Mouse (Mus musculus) MEL (cell line): ENCODE measurements around the gene Smarcc2.

Source experiments
- CTCF ChIP-seq, 3 experiments: IDR thresholded peaks in 2 of 3; conservative IDR thresholded peaks in 1 of 3; 2 replicates each; pipeline ENCODE4 v1.5.1; 2011 to 2012; ENCODE audit warnings: low read length in 3 of 3, low read depth in 2 of 3, mild to moderate bottlenecking in 2 of 3, improper control_type of control experiment in 1 of 3, inconsistent platforms in 1 of 3, mixed read lengths in 1 of 3, moderate library complexity in 1 of 3; ENCODE audit not compliant: control insufficient read depth in 1 of 3, insufficient read depth in 1 of 3, poor library complexity in 1 of 3, severe bottlenecking in 1 of 3
- ELF1 ChIP-seq: IDR thresholded peaks from 2 replicates; pipeline ENCODE4 v1.6.1; 2014; ENCODE audit warnings: low read depth, mild to moderate bottlenecking, inconsistent platforms, low read length, improper control_type of control experiment, moderate library complexity
- JUND ChIP-seq: IDR thresholded peaks from 2 replicates; pipeline ENCODE4 v1.6.1; 2011; ENCODE audit warnings: low read depth, mild to moderate bottlenecking, improper control_type of control experiment, low read length
- KAT2A ChIP-seq: conservative IDR thresholded peaks from 2 replicates; pipeline ENCODE4 v1.6.1; 2012; ENCODE audit warnings: low read depth, low read length, improper control_type of control experiment, inconsistent platforms
- POLR2A ChIP-seq, 2 experiments: IDR thresholded peaks; 2 replicates each; pipeline ENCODE4 v1.6.1; 2011 to 2012; ENCODE audit warnings: low read length in 2 of 2, mild to moderate bottlenecking in 2 of 2, control low read depth in 1 of 2, improper control_type of control experiment in 1 of 2, low read depth in 1 of 2, moderate library complexity in 1 of 2; ENCODE audit not compliant: control insufficient read depth in 1 of 2, insufficient read depth in 1 of 2, poor library complexity in 1 of 2
- POLR2AphosphoS2 ChIP-seq: IDR thresholded peaks from 2 replicates; pipeline ENCODE4 v1.6.1; 2011; ENCODE audit warnings: low read length, improper control_type of control experiment
- RCOR1 ChIP-seq: IDR thresholded peaks from 2 replicates; pipeline ENCODE4 v1.6.1; 2012; ENCODE audit warnings: low read depth, mild to moderate bottlenecking, inconsistent platforms, low read length, improper control_type of control experiment
- SIN3A ChIP-seq: IDR thresholded peaks from 2 replicates; pipeline ENCODE4 v1.6.1; 2012; ENCODE audit warnings: low read length, improper control_type of control experiment, inconsistent platforms
- TAL1 ChIP-seq: IDR thresholded peaks from 2 replicates; pipeline ENCODE4 v1.6.1; 2012; ENCODE audit warnings: mild to moderate bottlenecking, inconsistent platforms, low read length, moderate library complexity, mixed read lengths

DNA sequence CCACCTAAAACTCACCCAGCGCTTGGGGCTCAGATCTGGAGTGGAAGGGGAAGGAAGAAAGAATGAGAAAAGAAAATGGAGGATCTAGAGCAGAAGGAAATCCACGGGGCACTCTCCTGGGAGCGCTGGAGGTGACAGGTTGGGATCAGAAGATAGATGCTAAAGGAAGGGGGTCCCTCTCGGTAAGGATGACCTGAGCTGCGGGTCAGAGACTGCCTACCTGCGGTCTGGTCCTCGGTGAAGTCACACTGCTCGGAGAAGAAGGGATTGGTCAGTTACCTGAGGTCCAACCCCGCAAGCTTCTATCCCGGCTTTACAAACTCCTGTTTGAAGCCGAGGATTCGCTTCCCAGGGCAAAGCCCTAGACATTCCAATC, 34.3 kb downstream of the Smarcc2 start:
- TF ChIP-seq JUND (no peak), ELF1 (no peak), SIN3A (no peak), CTCF (IDR thresholded peaks at IDR 0.05 in 2 of 3, conservative IDR thresholded peaks at IDR 0.05 in 1 of 3; ENCODE audit: control insufficient read depth in 1 of 3, insufficient read depth in 1 of 3, low read depth in 2 of 3, low read length in 3 of 3, poor library complexity in 1 of 3, severe bottlenecking in 1 of 3) (no peak), POLR2A (IDR thresholded peaks at IDR 0.05; ENCODE audit: control insufficient read depth in 1 of 2, insufficient read depth in 1 of 2, low read depth in 1 of 2, low read length in 2 of 2, poor library complexity in 1 of 2) (no peak), POLR2AphosphoS2 (no peak), RCOR1 (no peak), TAL1 (no peak), KAT2A (no peak)
